9 mouse cellular contexts compared by ENCODE assay signal in genomic region chr1:190861626-190862025, GRCm38 (mm10). TPM values are rescaled to one million over a fixed set of nuclear protein-coding genes. Genes with fewer than 3 reads are reported as not detected.
DNase-seq lines count a peak whose midpoint lies in the region; ATAC-seq lines count a peak whose summit lies in the region.
"Had no signal": no experiment of that assay in that cellular context is flagged by ENCODE, and none has a peak within 500 bp of the region (broad histone marks: within the 10 kb centered on the region; RNA-seq: fewer than 3 reads in every experiment).

No protein-coding gene starts in this region.

- no peaks in the 10 kb centered on the region for H3K9me3 ChIP-seq in heart, embryonic 12.5 days (replicated peaks)
- H3K9me3 ChIP-seq in lung, embryonic 15.5 days = no peaks in the 10 kb centered on the region
- H3K9me3 ChIP-seq: neural tube, embryonic 12.5 days had no signal

- DNase-seq in heart, postnatal 4 days = peak; percentile 46
- no peak for DNase-seq in lung, adult 18-20 months
- DNase-seq in Muller cell, postnatal 12 days (ENCODE audit: inconsistent ontology term) = peak; percentile 59
- peak; percentile 45 for DNase-seq in brain, adult 2 months (ENCODE audit: low read depth, low spot score)
- no peak for DNase-seq in gastrocnemius, postnatal 25 days

- no peak overlapping the region for H3K27ac ChIP-seq in heart, embryonic 12.5 days (ENCODE audit: poor library complexity, severe bottlenecking)
- peak overlapping the region; percentile 5; the same call in 1 of the 2 replicates for H3K27ac ChIP-seq in lung, embryonic 15.5 days
- H3K27ac ChIP-seq: neural tube, embryonic 12.5 days had no signal

- H3K4me1 ChIP-seq in heart, embryonic 12.5 days (replicated peaks) = peaks cover 8% of the 10 kb centered on the region; the same call in 1 of the 2 replicates
- H3K4me1 ChIP-seq in lung, embryonic 15.5 days = no peaks in the 10 kb centered on the region
- H3K4me1 ChIP-seq: neural tube, embryonic 12.5 days had no signal

- H3K36me3 ChIP-seq in heart, embryonic 12.5 days = no peaks in the 10 kb centered on the region
- H3K36me3 ChIP-seq in lung, embryonic 15.5 days = no peaks in the 10 kb centered on the region

- H3K4me3 ChIP-seq in heart, embryonic 12.5 days = no peak overlapping the region
- no peak overlapping the region for H3K4me3 ChIP-seq in lung, embryonic 15.5 days
- H3K4me3 ChIP-seq: neural tube, embryonic 12.5 days had no signal

- no peak overlapping the region for H3K9ac ChIP-seq in heart, embryonic 12.5 days
- H3K9ac ChIP-seq in lung, embryonic 15.5 days = no peak overlapping the region
- H3K9ac ChIP-seq: neural tube, embryonic 12.5 days had no signal

- no peak overlapping the region for H3K4me2 ChIP-seq in heart, embryonic 12.5 days
- no peak overlapping the region for H3K4me2 ChIP-seq in lung, embryonic 15.5 days
- H3K4me2 ChIP-seq: neural tube, embryonic 12.5 days had no signal

- no peak for ATAC-seq in heart, embryonic 12.5 days (ENCODE audit: insufficient number of reproducible peaks, low FRiP score)
- peak; percentile 8; the same call in 1 of the 2 replicates for ATAC-seq in lung, embryonic 15.5 days (ENCODE audit: borderline replicate concordance, extremely low read depth, low FRiP score, low TSS enrichment)
- ATAC-seq: activated CD4-positive, CD25-positive, alpha-beta regulatory T cell, adult 4 months had no signal

- no peaks in the 10 kb centered on the region for H3K27me3 ChIP-seq in heart, embryonic 12.5 days (replicated peaks)
- no peaks in the 10 kb centered on the region for H3K27me3 ChIP-seq in lung, embryonic 15.5 days
- H3K27me3 ChIP-seq: neural tube, embryonic 12.5 days had no signal

- WGBS in heart, embryonic 12.5 days = 60% methylated on average over 5 of the region's 5 CpGs
- WGBS in lung, embryonic 15.5 days = 30% methylated on average over 5 of the region's 5 CpGs

RNA-seq across cellular contexts. Expression of gene Rps6kc1, which starts 49.9 kb away (rescaled TPM):
- 10 to 100 TPM; 23.1 to 23.6 TPM for total RNA-seq in heart, postnatal 4 days (2021)
- polyA plus RNA-seq in heart, embryonic 12.5 days (2016; fragmentation: Nextera tagmentation; extraction: Ambion mirVana) = 11.9 and 13.1 TPM in 2 replicates
- 14.2 and 15.8 TPM in 2 replicates for polyA plus RNA-seq in lung, embryonic 15.5 days (2015; fragmentation: Nextera tagmentation; extraction: Ambion mirVana)
- 10 to 100 TPM; 11.2 to 14.8 TPM for total RNA-seq in gastrocnemius, postnatal 25 days (2021)

Comparison
In these comparisons a context has a peak if more than half of its experiments do, and no peak if none do; other contexts are left out.
1. DNase-seq: peak in heart, postnatal 4 days (single experiment), Muller cell, postnatal 12 days (single experiment) and brain, adult 2 months (single experiment); none in lung, adult 18-20 months (0 of 2) and gastrocnemius, postnatal 25 days (single experiment).